Mouse (Mus musculus) spleen, postnatal 36 days (tissue): ENCODE results near the gene Lrrc29.

Source experiments
- DNase-seq, 2 experiments: peaks; one replicate each; pipeline ENCODE4 v3.0.0; 2022; ENCODE audit warnings: low spot score in 2 of 2, mixed read lengths in 1 of 2

The Lrrc29 gene

GRCm38 (mm10) chr8:105345061-105345975 is 19.2 kb upstream of the Lrrc29 start:
- peak; percentile 41 to 51 for DNase-seq

DNA sequence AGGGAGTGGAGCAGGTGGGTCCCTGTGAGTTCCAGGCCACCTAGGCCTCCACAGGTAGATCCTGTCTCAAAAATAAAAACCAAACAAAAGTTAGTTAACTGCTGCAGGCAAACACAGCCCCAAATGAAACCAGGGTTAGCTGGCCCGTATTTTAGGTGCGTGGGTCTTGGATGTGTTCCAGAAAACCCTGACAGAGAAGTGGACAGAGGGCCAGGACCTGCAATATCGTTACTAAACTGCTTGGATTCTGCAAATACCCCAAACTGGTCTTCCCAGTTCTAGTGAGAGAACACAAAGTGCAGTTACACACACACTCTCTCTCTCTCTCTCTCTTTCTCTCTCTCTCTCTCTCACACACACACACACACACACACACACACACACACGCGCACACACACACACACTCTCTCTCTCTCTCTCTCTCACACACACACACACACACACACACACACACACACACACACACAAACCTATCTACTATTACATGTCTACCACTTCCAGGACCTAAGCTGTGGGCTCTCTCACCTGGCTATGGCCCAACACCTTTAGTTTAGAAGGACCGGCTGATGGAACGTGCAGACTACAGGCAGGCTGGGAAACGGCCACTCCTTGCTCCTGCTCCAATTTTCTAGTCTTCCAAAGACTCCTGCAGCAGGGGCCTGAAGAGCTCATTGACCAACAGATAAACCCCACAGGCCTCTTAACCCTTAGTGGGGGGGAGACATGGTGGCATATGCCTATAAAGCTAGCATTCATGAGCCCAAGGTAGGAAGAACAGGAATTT is 17.9 kb upstream of the Lrrc29 start:
- no peak for DNase-seq

GRCm38 (mm10) chr8:105342768-105343167 is 16.7 kb upstream of the Lrrc29 start:
- no peak for DNase-seq

DNA sequence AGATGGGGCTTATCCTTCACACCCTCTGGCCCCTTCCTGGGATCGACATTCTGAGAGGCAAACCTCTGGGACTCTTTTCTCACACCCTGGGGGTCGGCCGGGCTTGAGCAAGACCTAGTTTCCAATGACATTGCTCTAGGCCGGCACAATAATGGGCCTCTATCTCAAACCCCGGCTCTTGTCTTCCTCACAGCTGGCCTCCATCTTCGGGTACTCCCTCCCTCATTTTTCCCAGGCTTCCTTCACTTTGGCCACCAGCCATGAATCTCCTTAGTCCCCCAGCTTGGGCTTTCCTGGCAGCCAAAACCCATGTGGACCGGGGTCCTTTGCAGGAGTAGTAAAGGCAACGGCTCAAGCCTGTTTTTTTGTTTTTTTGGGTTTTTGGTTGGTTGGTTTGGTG is 15.3 kb upstream of the Lrrc29 start:
- DNase-seq, result no peak

DNA sequence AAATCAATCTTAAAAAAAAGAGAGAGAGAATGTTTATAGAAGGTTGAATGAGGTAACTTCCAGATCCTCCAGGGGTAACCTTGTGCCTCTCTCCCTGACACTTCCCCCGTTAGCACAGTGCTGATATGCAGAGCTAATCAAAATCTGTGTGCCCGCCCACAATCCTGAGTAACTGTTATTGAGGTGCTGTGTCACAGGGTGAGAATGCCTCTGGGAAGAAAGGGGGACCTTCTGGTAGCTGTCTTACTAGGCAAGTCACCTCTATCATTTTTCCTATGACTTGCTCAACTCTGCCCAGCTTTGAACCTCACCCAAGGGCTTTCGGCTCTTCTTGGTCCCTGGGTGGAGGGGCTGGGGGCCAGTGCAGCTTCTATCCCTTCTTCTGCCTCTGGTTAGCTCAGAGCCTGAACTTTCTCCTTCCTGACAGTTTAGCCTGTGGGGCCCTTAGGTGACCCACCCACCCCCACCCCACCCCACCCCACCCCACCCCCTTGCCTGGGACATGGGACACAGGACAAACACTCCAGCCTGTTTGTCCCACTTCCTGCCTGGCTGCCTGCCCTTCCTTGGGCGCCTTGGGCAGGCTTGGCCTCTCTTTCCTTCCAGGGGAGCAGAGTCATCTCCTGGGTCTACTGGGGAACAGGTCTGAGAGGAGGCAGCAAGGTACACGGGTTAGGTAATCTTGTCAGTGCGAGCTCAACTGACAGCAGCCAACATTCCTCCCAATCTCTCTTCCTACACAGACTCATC is 14.0 kb upstream of the Lrrc29 start:
- no peak for DNase-seq

DNA sequence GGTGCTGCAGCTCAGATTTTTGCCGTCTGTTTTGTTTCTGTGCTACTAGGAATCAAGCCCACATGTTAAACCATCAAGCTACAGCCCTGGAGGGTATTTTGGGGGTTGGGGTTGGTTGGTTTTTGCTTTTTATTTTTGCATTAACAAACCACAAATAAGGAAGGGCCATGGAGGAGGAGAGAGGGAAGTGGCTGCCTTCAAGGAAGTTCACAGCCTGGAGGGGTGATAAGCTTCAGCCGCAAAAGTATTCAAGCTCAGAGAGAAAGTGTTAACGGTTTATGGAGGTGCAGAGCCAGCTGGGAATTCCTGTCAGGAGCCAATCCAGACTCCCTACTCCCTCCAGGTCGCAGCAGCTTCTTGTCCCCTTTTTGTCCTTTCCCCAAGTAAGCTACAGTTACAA is 12.9 kb upstream of the Lrrc29 start:
- no peak for DNase-seq

DNA sequence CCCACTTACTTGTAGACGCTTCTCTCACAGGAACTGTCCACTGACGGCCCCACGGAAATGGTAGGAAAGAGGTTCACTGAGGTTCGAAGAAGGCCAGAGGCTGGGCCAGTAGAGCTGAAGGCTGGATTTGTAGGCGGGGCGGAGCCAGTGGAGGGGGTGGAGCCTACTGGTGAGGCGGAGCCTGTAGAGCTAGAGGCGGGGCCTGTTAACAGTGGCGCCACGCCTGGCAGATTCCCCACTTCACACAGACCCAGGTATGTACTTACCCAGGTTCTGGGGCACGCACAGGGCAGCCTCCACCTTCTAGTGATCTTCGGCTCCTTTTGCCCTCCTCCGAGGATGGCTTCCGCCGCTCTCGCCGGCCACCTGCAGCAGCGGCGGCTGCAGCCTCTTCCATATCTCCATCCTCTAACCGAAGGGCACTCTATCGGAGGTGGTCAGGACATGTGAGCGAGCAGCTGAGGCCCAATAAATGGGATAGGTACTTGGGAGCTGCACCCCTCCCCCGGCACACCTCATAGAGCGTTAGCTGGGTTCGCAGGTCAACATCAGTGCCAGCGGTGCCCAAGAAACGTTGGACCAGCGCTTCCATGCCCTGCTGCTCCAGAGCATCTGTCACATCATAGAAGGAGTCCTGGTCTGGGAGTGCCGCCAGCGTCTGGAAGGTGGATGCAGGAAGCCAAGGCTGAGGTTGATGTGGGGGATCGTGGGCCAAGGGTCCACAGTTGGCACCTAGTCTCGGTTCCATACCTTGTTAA is 10.5 kb upstream of the Lrrc29 start:
- DNase-seq, result no peak

GRCm38 (mm10) chr8:105332523-105332922 is 6.4 kb upstream of the Lrrc29 start:
- no peak for DNase-seq

GRCm38 (mm10) chr8:105331931-105332330 is 5.9 kb upstream of the Lrrc29 start:
- DNase-seq, result no peak

DNA sequence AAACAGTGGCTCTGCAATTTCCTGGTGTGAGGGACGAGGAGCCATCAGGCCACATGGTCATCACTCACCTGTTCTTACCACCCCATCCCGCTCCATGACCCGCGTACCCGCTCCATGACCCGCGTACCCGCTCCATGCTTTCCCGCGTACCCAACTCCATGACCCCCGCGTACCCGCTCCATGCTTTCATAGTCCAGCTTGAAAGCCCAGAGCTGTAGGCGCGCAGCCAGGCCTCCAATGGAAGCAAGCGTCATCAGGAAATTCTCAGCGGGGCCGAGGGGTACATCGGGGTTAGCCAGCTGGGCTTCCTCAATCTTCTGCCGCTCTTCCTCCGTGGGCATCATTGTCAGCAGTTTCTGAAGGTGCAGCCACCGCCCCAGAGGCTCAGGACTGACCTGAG is 5.4 kb upstream of the Lrrc29 start:
- no peak for DNase-seq

DNA sequence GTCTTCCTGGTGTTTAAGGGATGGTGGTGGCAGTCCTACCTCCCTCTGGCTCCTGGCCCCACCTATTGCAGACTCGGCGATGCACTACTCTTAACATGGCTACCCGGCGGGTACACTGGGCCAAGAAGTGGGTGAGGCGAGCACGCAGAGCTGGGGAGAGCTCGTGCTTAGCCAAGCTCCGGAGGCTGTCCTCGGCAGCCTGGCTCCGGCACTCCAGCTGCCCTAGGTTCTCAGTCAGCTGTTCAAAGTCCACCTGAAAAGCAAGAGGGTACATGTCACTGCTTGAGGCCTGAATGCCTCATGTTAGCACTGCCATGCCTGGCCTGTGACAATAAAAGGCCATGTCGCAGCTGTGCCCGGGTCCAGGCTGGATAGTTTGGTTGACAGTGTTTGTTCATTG is 4.2 kb upstream of the Lrrc29 start:
- no peak for DNase-seq

DNA sequence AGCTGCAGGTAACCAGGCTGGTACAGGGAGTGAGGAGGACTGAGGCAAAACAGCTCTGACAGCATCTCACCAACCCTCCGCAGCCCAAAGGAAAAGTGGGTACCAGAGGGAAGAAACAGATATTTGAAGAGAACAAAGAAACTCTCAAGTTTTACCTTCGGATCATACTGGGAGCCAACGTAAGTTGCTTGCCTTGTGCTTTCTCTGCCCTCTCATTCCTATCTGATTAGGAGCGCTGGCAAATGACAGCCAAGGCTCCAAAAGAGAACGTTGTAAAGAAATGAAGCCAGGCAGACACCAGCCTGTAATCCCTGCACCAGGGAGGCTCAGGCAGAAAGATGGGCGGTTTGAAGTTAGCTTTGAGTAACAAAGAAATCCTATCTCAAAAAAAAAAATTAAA is 890 bp upstream of the Lrrc29 start:
- DNase-seq, result no peak

- no peak for DNase-seq
These were observed 411 bp downstream of the Lrrc29 start for GRCm38 (mm10) chr8:105325641-105326093.

DNA sequence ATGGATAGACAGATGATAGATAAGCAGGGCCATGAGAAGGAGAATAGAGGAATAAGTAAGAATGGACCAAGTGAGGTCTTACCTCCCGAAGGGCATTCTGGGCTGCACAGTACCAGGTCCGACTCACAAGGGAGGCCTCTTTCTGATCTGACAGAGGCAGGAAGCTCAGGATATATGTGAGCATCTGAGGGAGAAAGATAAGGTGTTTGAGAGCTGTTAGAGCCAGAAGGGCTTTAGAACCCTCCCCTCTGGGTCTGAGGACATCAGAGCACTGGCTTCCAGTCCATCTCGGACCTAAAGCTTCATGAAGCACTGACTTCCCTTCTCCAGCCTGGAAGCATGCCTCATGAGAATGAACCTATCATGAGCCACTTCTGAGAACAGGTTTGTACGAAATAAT is 2.9 kb downstream of the Lrrc29 start:
- DNase-seq, result peak; percentile 25 to 58

GRCm38 (mm10) chr8:105318662-105319190 is 7.4 kb downstream of the Lrrc29 start:
- no peak for DNase-seq

- DNase-seq, result no peak
These were observed 8.1 kb downstream of the Lrrc29 start for GRCm38 (mm10) chr8:105317941-105318340.

DNA sequence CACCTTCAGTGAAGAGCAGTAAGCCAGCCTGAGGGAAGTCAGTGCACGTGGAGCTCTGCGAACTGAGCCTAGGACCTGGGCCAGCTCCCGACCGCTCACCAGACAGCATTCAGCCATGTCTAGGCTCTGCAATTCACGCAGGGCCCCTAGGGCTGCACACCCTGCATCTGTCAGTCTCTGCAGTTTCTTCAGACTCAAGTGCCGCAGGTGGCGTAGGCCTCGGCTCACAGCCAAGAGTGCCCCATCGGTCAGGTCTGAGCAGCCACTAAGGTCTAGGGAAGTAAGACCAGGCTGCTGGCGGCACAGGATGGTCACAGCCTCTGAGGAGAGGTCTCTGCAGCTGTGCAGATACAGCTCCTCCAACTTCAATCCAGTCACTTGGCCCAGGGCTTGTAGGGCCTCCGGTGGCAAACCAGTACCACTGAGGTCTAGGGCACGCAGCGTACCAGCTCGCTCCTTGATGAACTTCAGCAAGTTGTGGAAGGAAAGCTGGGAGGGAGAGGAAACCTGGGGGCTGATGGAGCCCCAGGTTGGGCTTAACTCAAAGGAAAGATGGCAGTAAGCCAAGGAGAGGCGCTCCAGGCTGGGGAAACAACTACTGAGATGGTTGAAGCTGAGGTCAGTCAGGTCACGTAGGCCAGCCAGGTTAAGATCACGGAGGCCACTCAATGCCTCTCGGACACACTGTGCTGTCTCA is 10.9 kb downstream of the Lrrc29 start:
- no peak for DNase-seq

- DNase-seq, result no peak
These were observed 12.3 kb downstream of the Lrrc29 start for GRCm38 (mm10) chr8:105313622-105314402.

DNA sequence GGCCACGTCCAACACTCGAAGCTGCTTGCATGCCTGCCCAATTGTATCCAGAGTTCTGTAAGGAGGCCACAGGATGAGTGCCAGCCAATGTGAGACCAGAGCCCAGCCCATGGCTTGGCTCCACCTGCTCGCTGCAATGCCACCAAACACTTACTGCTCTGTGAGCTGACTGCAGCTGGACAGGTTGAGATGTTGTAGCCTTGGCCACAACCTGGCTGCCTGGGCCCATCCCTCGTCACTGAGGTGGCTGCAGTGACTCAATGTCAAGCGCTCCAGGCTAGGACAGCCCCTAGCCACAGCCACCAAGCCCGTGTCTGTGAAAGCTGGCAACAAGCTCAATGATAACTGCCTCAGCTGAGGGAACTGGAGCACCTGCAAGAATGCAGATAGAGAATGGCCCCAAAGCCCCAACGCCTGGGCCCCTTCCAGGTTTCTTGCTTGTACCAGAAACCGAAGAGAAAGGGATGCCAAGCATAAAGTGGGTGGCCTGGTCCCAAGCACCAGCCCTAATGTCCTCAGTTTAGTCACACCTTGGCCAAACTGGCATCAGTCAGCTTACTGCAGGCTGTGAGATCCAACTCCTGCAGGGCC is 13.1 kb downstream of the Lrrc29 start:
- no peak for DNase-seq
